ENCODE assay signal across 16 mouse cellular contexts in genomic region chr11:51807108-51807879, GRCm38 (mm10). TPM values are rescaled to one million over a fixed set of nuclear protein-coding genes. Genes with fewer than 3 reads are reported as not detected.
DNase-seq lines count a peak whose midpoint lies in the region; ATAC-seq and TF ChIP-seq lines count a peak whose summit lies in the region.
"Had no signal": no experiment of that assay in that cellular context is flagged by ENCODE, and none has a peak within 500 bp of the region (broad histone marks: within the 10 kb centered on the region; RNA-seq: fewer than 3 reads in every experiment).

No protein-coding gene starts in this region.

- H3K9ac ChIP-seq in lung, embryonic 14.5 days: no peak overlapping the region
- H3K9ac ChIP-seq in kidney, embryonic 16.5 days (replicated peaks; ENCODE audit: low read length): no peak overlapping the region
- no peak overlapping the region for H3K9ac ChIP-seq in stomach, postnatal 0 days (ENCODE audit: low read length)
- H3K9ac ChIP-seq: heart, embryonic 13.5 days; hindbrain, embryonic 14.5 days; lung, embryonic 15.5 days had no signal

- ATAC-seq in lung, embryonic 14.5 days (ENCODE audit: insufficient read depth): no peak
- no peak for ATAC-seq in kidney, embryonic 16.5 days (ENCODE audit: low FRiP score, low TSS enrichment)
- peak; percentile 31; the same call in 1 of the 2 replicates for ATAC-seq in stomach, postnatal 0 days (ENCODE audit: low FRiP score, low TSS enrichment)
- ATAC-seq: midbrain, embryonic 16.5 days had no signal

- no peaks in the 10 kb centered on the region for H3K27me3 ChIP-seq in lung, embryonic 14.5 days (ENCODE audit: insufficient read depth, low read length)
- H3K27me3 ChIP-seq in kidney, embryonic 16.5 days (ENCODE audit: insufficient read depth, low read length): no peaks in the 10 kb centered on the region
- no peaks in the 10 kb centered on the region for H3K27me3 ChIP-seq in stomach, postnatal 0 days (ENCODE audit: control insufficient read depth, insufficient read depth, low read length)
- H3K27me3 ChIP-seq: heart, embryonic 13.5 days; lung, embryonic 15.5 days had no signal

- 34% methylated on average over 13 of the region's 13 CpGs for WGBS in lung, embryonic 14.5 days
- WGBS in kidney, embryonic 16.5 days: 34% methylated on average over 13 of the region's 13 CpGs
- WGBS in stomach, postnatal 0 days: 35% methylated on average over 13 of the region's 13 CpGs

- 0 out of 2 replicates have a peak overlapping the region, but pooled peaks have one; percentile 3 for H3K27ac ChIP-seq in lung, embryonic 14.5 days (ENCODE audit: low read depth)
- H3K27ac ChIP-seq in kidney, embryonic 16.5 days (ENCODE audit: low read length): peak overlapping the region; percentile 56
- H3K27ac ChIP-seq in stomach, postnatal 0 days (replicated peaks): 0 out of 2 replicates have a peak overlapping the region, but pooled peaks have one; percentile 24
- H3K27ac ChIP-seq: heart, embryonic 13.5 days; hindbrain, embryonic 14.5 days; lung, embryonic 15.5 days had no signal

- H3K4me2 ChIP-seq in lung, embryonic 14.5 days: no peak overlapping the region
- H3K4me2 ChIP-seq in kidney, embryonic 16.5 days (replicated peaks; ENCODE audit: low read depth, low read length): no peak overlapping the region
- no peak overlapping the region for H3K4me2 ChIP-seq in stomach, postnatal 0 days (replicated peaks; ENCODE audit: low read depth)
- H3K4me2 ChIP-seq: heart, embryonic 13.5 days; hindbrain, embryonic 14.5 days; lung, embryonic 15.5 days had no signal

- no peak overlapping the region for H3K4me3 ChIP-seq in lung, embryonic 14.5 days (ENCODE audit: low read depth, low read length)
- no peak overlapping the region for H3K4me3 ChIP-seq in kidney, embryonic 16.5 days (ENCODE audit: low read length)
- no peak overlapping the region for H3K4me3 ChIP-seq in stomach, postnatal 0 days (ENCODE audit: low read depth, low read length)
- H3K4me3 ChIP-seq: erythroblast, embryonic 14.5 days; heart, embryonic 13.5 days; lung, embryonic 15.5 days had no signal

- DNase-seq in gastrocnemius, adult 18-20 months (ENCODE audit: low spot score): peak; percentile 76
- no peak for DNase-seq in gastrocnemius, postnatal 10 days
- DNase-seq in lung, embryonic 14.5 days: no peak
- DNase-seq in lung, postnatal 25 days (ENCODE audit: low spot score): no peak
- peak; percentile 41 for DNase-seq in stomach, postnatal 0 days (ENCODE audit: low spot score)
- DNase-seq in right cerebral cortex, postnatal 10 days (ENCODE audit: low spot score in 2 of 2): no peak
- DNase-seq in layer of hippocampus, adult 8-10 months (ENCODE audit: low spot score in 2 of 2): no peak
- DNase-seq: cerebellum, adult 11-12 months; thymus, adult 18-20 months had no signal

- no peak for TF ChIP-seq EP300 in stomach, postnatal 0 days (optimal IDR thresholded peaks at IDR 0.05)

- H3K36me3 ChIP-seq in lung, embryonic 14.5 days (ENCODE audit: insufficient read depth): no peaks in the 10 kb centered on the region
- H3K36me3 ChIP-seq in kidney, embryonic 16.5 days (ENCODE audit: insufficient read depth, low read length): no peaks in the 10 kb centered on the region
- H3K36me3 ChIP-seq in stomach, postnatal 0 days (ENCODE audit: control insufficient read depth, insufficient read depth, low read length): no peaks in the 10 kb centered on the region
- H3K36me3 ChIP-seq: G1E; heart, embryonic 13.5 days; lung, embryonic 15.5 days had no signal

- TF ChIP-seq CTCF in lung, embryonic 14.5 days (IDR thresholded peaks at IDR 0.05; ENCODE audit: low read depth): peak; percentile 1; the same call in 1 of the 2 replicates
- peak; percentile 15; the same call in 1 of the 2 replicates for TF ChIP-seq CTCF in stomach, postnatal 0 days (IDR thresholded peaks at IDR 0.05; ENCODE audit: low read depth)

- H3K9me3 ChIP-seq in lung, embryonic 14.5 days (ENCODE audit: low read depth, low read length): no peaks in the 10 kb centered on the region
- no peaks in the 10 kb centered on the region for H3K9me3 ChIP-seq in kidney, embryonic 16.5 days (ENCODE audit: low read length)
- H3K9me3 ChIP-seq in stomach, postnatal 0 days (ENCODE audit: control insufficient read depth, low read length): no peaks in the 10 kb centered on the region
- H3K9me3 ChIP-seq: G1E; heart, embryonic 13.5 days; lung, embryonic 15.5 days had no signal

- H3K4me1 ChIP-seq in lung, embryonic 14.5 days (ENCODE audit: insufficient read depth): no peaks in the 10 kb centered on the region; the same call in 1 of the 2 replicates
- H3K4me1 ChIP-seq in kidney, embryonic 16.5 days (ENCODE audit: insufficient read depth, low read length): peaks cover 5% of the 10 kb centered on the region
- no peaks in the 10 kb centered on the region for H3K4me1 ChIP-seq in stomach, postnatal 0 days (replicated peaks; ENCODE audit: control insufficient read depth, insufficient read depth)

RNA-seq across cellular contexts. Expression of gene Sar1b, which starts 43.8 kb away (rescaled TPM):
- 100 to 1,000 TPM; 433 to 496 TPM for total RNA-seq in gastrocnemius, adult 18-20 months (2021)
- 100 to 1,000 TPM; 119 to 133 TPM for total RNA-seq in gastrocnemius, postnatal 10 days (2021)
- 105 and 109 TPM in 2 replicates for polyA plus RNA-seq in lung, embryonic 14.5 days (2014; fragmentation: Nextera tagmentation; extraction: Ambion mirVana)
- polyA plus RNA-seq in kidney, embryonic 16.5 days (2015; fragmentation: Nextera tagmentation; extraction: Ambion mirVana): 109 and 113 TPM in 2 replicates
- polyA plus RNA-seq in stomach, postnatal 0 days (2015; fragmentation: Nextera tagmentation; extraction: Ambion mirVana): 168 and 169 TPM in 2 replicates
- total RNA-seq in layer of hippocampus, adult 8-10 months (2022): 10 to 100 TPM; 67.5 to 74.9 (median 70.7) TPM

RNA-seq across cellular contexts. Expression of gene Sec24a, which starts 43.9 kb away (rescaled TPM):
- total RNA-seq in gastrocnemius, adult 18-20 months (2021): 10 to 100 TPM; 32.4 to 42.5 TPM
- 10 to 100 TPM; 21.7 to 24.0 TPM for total RNA-seq in gastrocnemius, postnatal 10 days (2021)
- polyA plus RNA-seq in lung, embryonic 14.5 days (2014; fragmentation: Nextera tagmentation; extraction: Ambion mirVana): 16.3 and 16.8 TPM in 2 replicates
- 11.7 and 15.7 TPM in 2 replicates for polyA plus RNA-seq in kidney, embryonic 16.5 days (2015; fragmentation: Nextera tagmentation; extraction: Ambion mirVana)
- polyA plus RNA-seq in stomach, postnatal 0 days (2015; fragmentation: Nextera tagmentation; extraction: Ambion mirVana): 8.3 and 8.4 TPM in 2 replicates
- 10 to 100 TPM; 19.4 to 23.8 (median 20.5) TPM for total RNA-seq in layer of hippocampus, adult 8-10 months (2022)

RNA-seq across cellular contexts. Expression of gene Jade2, which starts 50.2 kb away (rescaled TPM):
- 1 to 10 TPM; 6.5 to 9.4 TPM for total RNA-seq in gastrocnemius, adult 18-20 months (2021)
- total RNA-seq in gastrocnemius, postnatal 10 days (2021): 1 to 10 TPM; 2.3 to 2.6 TPM
- 1.3 and 1.6 TPM in 2 replicates for polyA plus RNA-seq in lung, embryonic 14.5 days (2014; fragmentation: Nextera tagmentation; extraction: Ambion mirVana)
- polyA plus RNA-seq in kidney, embryonic 16.5 days (2015; fragmentation: Nextera tagmentation; extraction: Ambion mirVana): 0.87 and 1.1 TPM in 2 replicates
- polyA plus RNA-seq in stomach, postnatal 0 days (2015; fragmentation: Nextera tagmentation; extraction: Ambion mirVana): 1.2 and 1.3 TPM in 2 replicates
- 10 to 100 TPM; 50.6 to 54.2 (median 52.0) TPM for total RNA-seq in layer of hippocampus, adult 8-10 months (2022)

Comparison
In these comparisons a context has a peak if more than half of its experiments do, and no peak if none do; other contexts are left out.
1. DNase-seq: peak in gastrocnemius, adult 18-20 months (single experiment) and stomach, postnatal 0 days (single experiment); none in gastrocnemius, postnatal 10 days (single experiment), lung, embryonic 14.5 days (single experiment), lung, postnatal 25 days (single experiment), right cerebral cortex, postnatal 10 days (0 of 2) and layer of hippocampus, adult 8-10 months (0 of 2).
2. H3K27ac ChIP-seq: peak in every context shown above with its lines; median percentile 56 in kidney, embryonic 16.5 days; 24 in stomach, postnatal 0 days; 3 in lung, embryonic 14.5 days.
3. RNA of gene Jade2, which starts 50.2 kb away (total RNA-seq): 50.6 to 54.2 TPM in layer of hippocampus, adult 8-10 months; 6.5 to 9.4 TPM in gastrocnemius, adult 18-20 months and 2.3 to 2.6 TPM in gastrocnemius, postnatal 10 days; every median in the first group is over 4 times any median in the second.